Mouse (Mus musculus): Measurements from ENCODE around the gene Stat3. TPM values are rescaled to one million over a fixed set of nuclear protein-coding genes. Genes with fewer than 3 reads are reported as not detected.

Stat3 gene
- total RNA-seq, 2 experiments from 2014 or later: 93.5 to 93.9 TPM

- no peak for DNase-seq
- intact Hi-C loops (cut with DNase I): no loop called here
These were observed 41.8 kb downstream of the Stat3 start for GRCm38 (mm10) chr11:100897294-100898231.

GRCm38 (mm10) chr11:100896078-100896477 lies 43.3 kb downstream of the Stat3 start:
- DNase-seq: no peak
- intact Hi-C loops (cut with DNase I): no loop called here

DNA sequence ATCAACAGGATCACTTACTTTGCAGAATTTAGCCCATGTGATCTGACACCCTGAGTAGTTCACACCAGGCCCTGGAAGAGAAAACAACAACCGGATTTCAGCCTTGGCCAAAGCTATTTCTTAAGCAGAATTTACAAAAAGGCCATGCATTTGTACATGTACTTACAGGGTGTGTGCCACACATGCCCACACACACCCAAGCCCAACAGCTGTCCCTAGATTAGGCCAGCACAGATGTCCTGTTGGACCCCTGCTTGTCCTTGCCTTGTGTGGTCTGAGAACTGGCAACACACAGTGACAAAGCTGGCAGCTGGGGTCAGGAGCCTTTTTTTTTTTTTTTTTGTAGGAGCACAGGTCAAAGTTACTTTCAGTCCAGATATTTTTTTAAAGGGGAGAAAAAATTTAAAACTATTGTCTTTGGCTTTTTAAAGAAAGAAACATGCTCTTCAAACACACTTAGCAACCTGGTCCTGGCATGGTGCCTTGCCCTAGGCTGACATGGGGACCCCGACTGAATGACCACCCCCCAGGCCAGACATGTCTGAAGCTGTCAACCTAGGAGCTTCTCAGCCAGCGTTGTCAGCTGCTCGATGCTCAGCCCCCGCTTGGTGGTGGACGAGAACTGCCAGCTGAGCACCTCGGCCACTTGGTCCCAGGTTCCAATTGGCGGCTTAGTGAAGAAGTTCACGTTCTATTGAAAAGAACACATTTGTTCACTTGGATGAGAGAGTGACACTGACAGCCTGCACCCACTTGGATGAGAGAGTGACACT lies 45.0 kb downstream of the Stat3 start:
- intact Hi-C loops (cut with DNase I): loop anchor here (5.0 kb wide), 1 partner anchor 288 kb away; no protein-coding TSS in a partner anchor
- no peak for DNase-seq

DNA sequence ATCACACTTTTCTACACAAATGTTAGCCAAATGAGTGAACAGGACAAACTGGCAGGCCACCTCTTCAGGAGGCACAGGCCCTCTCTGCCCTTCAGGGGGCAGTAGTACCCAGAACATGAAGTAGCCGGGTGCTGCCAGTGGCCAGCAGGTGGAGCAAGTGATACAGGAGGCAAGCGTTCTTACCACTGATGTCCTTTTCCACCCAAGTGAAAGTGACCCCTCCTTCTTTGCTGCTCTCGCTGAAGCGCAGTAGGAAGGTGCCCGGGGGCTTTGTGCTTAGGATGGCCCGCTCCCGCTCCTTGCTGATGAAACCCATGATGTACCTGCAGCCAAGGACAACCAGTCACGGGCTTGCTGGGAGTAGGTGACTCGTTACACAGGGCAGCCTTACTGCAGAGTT lies 45.9 kb downstream of the Stat3 start:
- peak; percentile 89 to 90 for DNase-seq

DNA sequence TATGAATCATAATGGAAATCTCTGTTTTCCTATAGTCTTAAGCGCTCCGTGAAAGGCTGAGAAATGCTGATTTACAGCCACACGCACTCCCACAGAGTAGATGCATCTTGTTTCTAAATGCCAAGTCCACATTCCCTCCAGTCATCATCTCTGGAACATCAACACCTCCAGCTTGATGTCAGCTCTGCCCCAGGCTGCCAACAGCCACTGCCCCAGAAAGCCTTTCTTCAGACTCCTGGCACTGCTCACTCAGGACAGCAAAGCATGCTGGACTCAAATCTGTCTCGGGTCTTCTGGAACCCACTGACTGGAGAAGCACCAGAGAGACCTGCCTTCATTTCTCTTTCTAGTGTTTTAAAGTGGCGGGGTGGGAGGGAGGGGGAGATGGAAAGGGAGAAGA lies 46.9 kb downstream of the Stat3 start:
- intact Hi-C loops (cut with DNase I): loop anchor here (2.0 to 5.0 kb wide), 2 partner anchors 166 to 290 kb away; no protein-coding TSS in a partner anchor
- no peak for DNase-seq

More for the DNA sequence above, 45.9 kb downstream of the Stat3 start:
- intact Hi-C loops (cut with DNase I): loop anchor here (1.0 to 5.0 kb wide), 3 partner anchors 64 to 289 kb away; no protein-coding TSS in a partner anchor

GRCm38 (mm10) chr11:100891256-100892123 lies 47.9 kb downstream of the Stat3 start:
- intact Hi-C loops (cut with DNase I): loop anchor here (2.0 to 5.0 kb wide), 2 partner anchors 167 to 291 kb away; no protein-coding TSS in a partner anchor
- no peak for DNase-seq

- intact Hi-C loops (cut with DNase I): loop anchor here (5.0 kb wide), 1 partner anchor 292 kb away; no protein-coding TSS in a partner anchor
- DNase-seq: no peak
These were observed 48.9 kb downstream of the Stat3 start for GRCm38 (mm10) chr11:100890481-100890880.

GRCm38 (mm10) chr11:100888348-100888820 lies 51.0 kb downstream of the Stat3 start:
- intact Hi-C loops (cut with DNase I): no loop called here
- no peak for DNase-seq

DNA sequence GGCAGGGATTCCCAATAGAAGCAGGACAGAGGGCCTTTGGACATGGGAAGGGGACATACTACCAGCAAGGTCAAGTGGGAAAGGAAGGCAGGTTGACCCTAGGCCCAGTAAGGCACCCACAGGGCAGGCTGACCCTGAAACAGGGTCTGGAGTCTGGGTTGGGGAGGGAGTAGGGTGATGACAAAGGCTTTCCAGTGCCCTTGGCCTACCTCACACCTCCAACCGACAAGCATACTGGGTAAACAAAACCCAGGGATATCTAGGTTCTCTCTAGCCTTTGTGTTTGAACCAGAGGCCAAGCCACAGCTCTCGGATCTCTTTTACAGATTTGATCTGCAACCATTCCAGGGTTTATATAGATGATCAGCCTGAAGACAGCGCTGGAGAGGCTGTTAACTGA lies 51.6 kb downstream of the Stat3 start:
- no peak for DNase-seq
- intact Hi-C loops (cut with DNase I): no loop called here

GRCm38 (mm10) chr11:100887236-100887635 lies 52.1 kb downstream of the Stat3 start:
- intact Hi-C loops (cut with DNase I): no loop called here
- no peak for DNase-seq

DNA sequence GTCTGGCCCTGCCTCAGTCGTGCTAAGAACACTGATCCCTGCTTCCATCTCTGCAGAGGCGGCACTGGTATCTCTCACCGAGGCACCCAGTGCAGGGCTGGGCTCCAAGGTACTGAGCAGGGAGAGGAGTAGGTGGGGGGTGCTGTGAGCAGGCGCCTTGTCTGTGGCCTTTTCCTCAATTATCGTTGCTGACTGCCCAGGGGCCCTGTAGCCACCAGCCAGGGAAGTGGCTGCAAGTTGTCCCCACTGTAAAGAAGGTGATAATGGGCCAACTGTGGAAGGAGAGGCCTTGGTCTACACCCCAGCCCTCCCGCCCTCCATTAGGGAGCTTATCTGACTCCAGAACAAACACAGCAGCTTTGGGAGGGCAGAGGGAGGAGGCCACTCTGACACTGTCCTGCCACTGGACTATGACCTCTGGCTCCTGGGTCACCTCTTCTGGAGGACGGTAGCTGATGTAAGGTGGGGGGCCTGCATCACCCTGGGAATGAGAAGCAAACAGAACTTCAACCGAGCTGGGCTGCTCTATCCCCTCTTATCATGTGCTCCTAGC lies 53.1 kb downstream of the Stat3 start:
- DNase-seq: no peak
- intact Hi-C loops (cut with DNase I): no loop called here

DNA sequence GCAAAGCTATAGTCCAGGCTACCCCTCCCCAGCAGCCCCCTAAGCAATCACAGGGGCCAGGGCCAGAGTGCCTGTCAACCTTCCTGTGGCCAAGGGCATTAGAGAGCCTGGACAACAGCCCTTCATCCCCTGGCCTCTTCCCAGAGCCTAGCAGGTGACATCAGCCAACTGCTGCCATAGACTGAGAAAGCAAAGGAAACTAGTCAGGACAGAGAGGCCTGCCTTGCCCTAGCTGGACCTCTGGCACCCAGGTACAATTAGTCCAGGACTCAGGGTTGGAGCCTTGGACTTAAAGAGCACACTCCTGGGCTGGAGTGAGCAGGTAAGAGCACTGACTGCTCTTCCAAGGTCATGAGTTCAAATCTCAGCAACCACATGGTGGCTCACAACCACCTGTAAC lies 53.9 kb downstream of the Stat3 start:
- intact Hi-C loops (cut with DNase I): no loop called here
- no peak for DNase-seq

DNA sequence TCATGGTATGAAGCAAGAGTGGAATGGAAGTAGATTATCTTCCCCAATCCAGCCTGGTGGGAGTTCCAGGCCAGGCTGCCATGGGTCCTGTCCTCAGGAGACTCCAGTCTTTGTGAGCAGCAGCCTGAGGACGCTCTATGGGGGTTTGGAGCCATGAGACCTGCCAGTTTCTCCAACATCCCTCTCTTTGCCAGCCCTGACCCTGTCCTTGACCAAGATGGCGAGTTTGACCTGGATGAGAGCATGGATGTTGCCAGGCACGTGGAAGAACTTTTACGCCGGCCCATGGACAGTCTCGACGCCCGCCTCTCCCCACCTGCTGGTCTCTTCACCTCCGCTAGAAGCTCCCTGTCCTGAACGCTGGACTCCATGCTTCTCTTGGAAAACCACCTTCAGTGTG lies 55.7 kb downstream of the Stat3 start:
- intact Hi-C loops (cut with DNase I): loop anchor here (5.0 kb wide), 1 partner anchor 166 kb away; no protein-coding TSS in a partner anchor
- DNase-seq: no peak

DNA sequence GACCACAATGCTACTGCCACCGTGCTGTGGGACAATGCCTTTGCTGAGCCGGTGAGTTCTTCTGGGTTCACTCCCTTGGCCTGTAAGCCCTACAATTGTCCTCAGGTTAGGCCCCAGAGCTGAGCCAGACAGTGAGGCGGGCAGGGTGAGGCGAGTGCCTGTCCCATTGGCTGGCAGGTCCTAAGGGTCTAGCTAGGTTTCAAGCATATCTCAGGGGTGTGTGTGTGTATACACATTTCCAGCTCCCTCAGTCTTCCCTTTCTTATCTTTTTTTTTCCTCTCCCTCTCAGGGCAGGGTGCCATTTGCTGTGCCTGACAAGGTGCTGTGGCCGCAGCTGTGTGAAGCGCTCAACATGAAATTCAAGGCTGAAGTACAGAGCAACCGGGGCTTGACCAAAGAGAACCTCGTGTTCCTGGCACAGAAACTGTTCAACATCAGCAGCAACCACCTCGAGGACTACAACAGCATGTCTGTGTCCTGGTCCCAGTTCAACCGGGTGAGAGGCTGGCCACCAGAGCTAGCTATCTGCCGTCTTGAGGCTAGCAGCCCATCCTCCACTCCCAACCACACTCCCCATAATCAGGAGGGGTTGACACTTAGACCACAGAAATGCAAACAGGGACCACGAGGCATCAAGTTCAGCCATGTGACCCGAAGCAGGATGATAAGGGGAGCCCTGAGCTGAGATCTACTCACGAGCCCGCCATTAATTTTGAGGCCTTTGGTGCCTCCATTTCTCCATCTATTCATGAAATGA lies 59.8 kb downstream of the Stat3 start:
- intact Hi-C loops (cut with DNase I): loop anchor here (5.0 kb wide), 1 partner anchor 162 kb away; no protein-coding TSS in a partner anchor
- no peak for DNase-seq

GRCm38 (mm10) chr11:100875761-100876160 lies 63.6 kb downstream of the Stat3 start:
- DNase-seq: no peak
- intact Hi-C loops (cut with DNase I): no loop called here

GRCm38 (mm10) chr11:100870968-100871350 lies 68.4 kb downstream of the Stat3 start:
- no peak for DNase-seq
- intact Hi-C loops (cut with DNase I): no loop called here

GRCm38 (mm10) chr11:100870256-100870967 lies 68.9 kb downstream of the Stat3 start:
- intact Hi-C loops (cut with DNase I): no loop called here
- no peak for DNase-seq

DNA sequence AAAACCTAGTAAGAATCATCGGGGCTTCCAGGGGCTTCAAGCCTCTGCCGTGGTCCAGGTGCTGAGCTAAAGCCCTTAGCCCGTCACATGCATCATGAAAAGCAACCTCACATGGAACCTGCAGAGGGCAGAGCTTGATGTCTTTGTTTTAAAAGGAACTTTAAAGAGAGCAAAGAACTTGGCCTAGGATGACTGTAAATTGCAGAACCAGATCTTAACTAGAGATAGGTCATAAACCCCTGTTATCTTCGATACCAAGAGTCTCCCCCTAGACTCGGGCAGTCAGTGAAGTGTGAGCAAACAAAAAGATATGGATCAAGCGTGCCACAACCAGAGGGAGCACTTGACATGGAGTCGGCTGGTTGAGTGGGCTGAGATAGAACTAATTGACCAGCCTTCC lies 73.7 kb downstream of the Stat3 start:
- intact Hi-C loops (cut with DNase I): no loop called here
- DNase-seq: no peak
